Mouse (Mus musculus) hindbrain, embryonic 15.5 days (tissue): ENCODE measurements around the gene BC005537. TPM values are rescaled to one million over a fixed set of nuclear protein-coding genes. Genes with fewer than 3 reads are reported as not detected.
"Not testable (repeated sequence)": the region's sequence is repeated elsewhere in the genome, so short reads cannot be mapped to it uniquely, and the experiment has no call there.

Source experiments
- ATAC-seq: fragments of 200-750 bp; cut with Nextera tagmentation; 2 replicates; pipeline ENCODE4 v1.8.0; 2017; ENCODE audit warnings: low read depth, moderate number of reproducible peaks, moderate TSS enrichment; ENCODE audit not compliant: low FRiP score
- H3K27ac ChIP-seq: fragments of 300-500 bp; sonication (generic); replicated peaks from 2 replicates; pipeline ENCODE4 v1.5.1; 2015; ENCODE audit warnings: mild to moderate bottlenecking, inconsistent platforms
- H3K27me3 ChIP-seq: fragments of 300-500 bp; sonication (generic); 2 replicates; pipeline ENCODE4 v1.6.1; 2015; ENCODE audit warnings: control low read depth, inconsistent platforms
- H3K36me3 ChIP-seq: fragments of 300-500 bp; sonication (generic); 2 replicates; pipeline ENCODE4 v1.6.1; 2015; ENCODE audit warnings: control low read depth, inconsistent platforms
- H3K4me1 ChIP-seq: fragments of 300-500 bp; sonication (generic); replicated peaks from 2 replicates; pipeline ENCODE4 v1.6.1; 2015; ENCODE audit warnings: control low read depth, inconsistent platforms
- H3K4me2 ChIP-seq: fragments of 300-500 bp; sonication (generic); 2 replicates; pipeline ENCODE4 v1.6.1; 2015; ENCODE audit warnings: moderate library complexity, mild to moderate bottlenecking, inconsistent platforms
- H3K4me3 ChIP-seq: fragments of 300-500 bp; sonication (generic); 2 replicates; pipeline ENCODE4 v1.5.1; 2015; ENCODE audit warnings: mild to moderate bottlenecking, inconsistent platforms
- H3K9ac ChIP-seq: fragments of 300-500 bp; sonication (generic); 2 replicates; pipeline ENCODE4 v1.6.1; 2015; ENCODE audit warnings: inconsistent platforms
- H3K9me3 ChIP-seq: fragments of 300-500 bp; sonication (generic); 2 replicates; pipeline ENCODE4 v1.6.1; 2016; ENCODE audit warnings: control low read depth, inconsistent platforms
- WGBS: fragments of 180-500 bp; shearing (Covaris S2); methylation state at CpG from one replicate; pipeline ENCODE4 v1.1.7; 2015; 5-methylcytosine and 5-hydroxymethylcytosine counted together
- polyA plus RNA-seq: library from polyadenylated mRNA; unstranded; fragments of >200 nt; fragmentation: Nextera tagmentation; extraction: Ambion mirVana; gene quantifications from 2 replicates; pipeline ENCODE4 v1.2.1, GENCODE M21; 2015

BC005537 gene
- polyA plus RNA-seq, 1 experiment from 2014 or later = 16.6 TPM

- Histone ChIP-seq H3K4me1 (peaks cover 31% of the 10 kb centered on the region), H3K27ac (peak within 1 kb of the TSS; percentile 90), H3K9me3 (no peaks in the 10 kb centered on the region), H3K9ac (peak within 1 kb of the TSS; percentile 81), H3K36me3 (no peaks in the 10 kb centered on the region), H3K4me2 (peak within 1 kb of the TSS; percentile 78), H3K27me3 (no peaks in the 10 kb centered on the region), H3K4me3 (peak within 1 kb of the TSS; percentile 91)
- ATAC-seq = peak; percentile 98
- WGBS = under 1% methylated on average over 88 of the region's 90 CpGs
These were observed 30.1 kb downstream of the BC005537 start, which contains the start of the genes Acot13 and Tdp2 for GRCm38 (mm10) chr13:24831353-24832130. Gene Acot13 (minus strand): TSS chr13:24831540. Gene Tdp2 (plus strand): TSS chr13:24831679.

GRCm38 (mm10) chr13:24832131-24832810 is 30.8 kb downstream of the BC005537 start:
- ATAC-seq = peak; percentile 24

GRCm38 (mm10) chr13:24832811-24833155 is 31.3 kb downstream of the BC005537 start:
- Histone ChIP-seq H3K9me3 (no peaks in the 10 kb centered on the region), H3K4me2 (peak overlapping the region; percentile 78), H3K9ac (peak overlapping the region; percentile 81), H3K4me3 (peak overlapping the region; percentile 91), H3K36me3 (no peaks in the 10 kb centered on the region), H3K27ac (no peak overlapping the region), H3K4me1 (peaks cover 31% of the 10 kb centered on the region), H3K27me3 (no peaks in the 10 kb centered on the region)
- WGBS = 65% methylated on average over 2 of the region's 2 CpGs
- ATAC-seq = no peak

More at GRCm38 (mm10) chr13:24832131-24832810, 30.8 kb downstream of the BC005537 start:
- Histone ChIP-seq H3K4me1 (peaks cover 31% of the 10 kb centered on the region), H3K9ac (peak overlapping the region; percentile 81), H3K4me3 (peak overlapping the region; percentile 91), H3K4me2 (peak overlapping the region; percentile 78), H3K9me3 (no peaks in the 10 kb centered on the region), H3K27ac (peak overlapping the region; percentile 90), H3K27me3 (no peaks in the 10 kb centered on the region), H3K36me3 (no peaks in the 10 kb centered on the region)
- 6% methylated on average over 21 of the region's 21 CpGs for WGBS

- H3K9ac ChIP-seq, H3K27ac ChIP-seq, H3K4me2 ChIP-seq, H3K27me3 ChIP-seq, H3K9me3 ChIP-seq, H3K36me3 ChIP-seq, H3K4me3 ChIP-seq, ATAC-seq: not testable (repeated sequence)
- 94% methylated on average over 8 of the region's 8 CpGs for WGBS
- H3K4me1 ChIP-seq = peaks cover 20% of the 10 kb centered on the region
These were observed 36.3 kb downstream of the BC005537 start for GRCm38 (mm10) chr13:24837765-24838164.

- peaks cover 8% of the 10 kb centered on the region for H3K4me1 ChIP-seq
- no peak overlapping the region for H3K9ac ChIP-seq
- no peak overlapping the region for H3K4me3 ChIP-seq
- H3K27me3 ChIP-seq = no peaks in the 10 kb centered on the region
- H3K36me3 ChIP-seq = peaks cover 7% of the 10 kb centered on the region; the same call in 1 of the 2 replicates
- H3K9me3 ChIP-seq = no peaks in the 10 kb centered on the region
- H3K27ac ChIP-seq = no peak overlapping the region
- WGBS = 83% methylated on average over 3 of the region's 3 CpGs
- no peak for ATAC-seq
- H3K4me2 ChIP-seq = no peak overlapping the region
These were observed 38.4 kb downstream of the BC005537 start for GRCm38 (mm10) chr13:24839831-24840230.

- H3K9me3 ChIP-seq = no peaks in the 10 kb centered on the region
- no peak for ATAC-seq
- H3K27ac ChIP-seq = no peak overlapping the region
- peaks cover 7% of the 10 kb centered on the region; the same call in 1 of the 2 replicates for H3K36me3 ChIP-seq
- no peak overlapping the region for H3K9ac ChIP-seq
- H3K4me3 ChIP-seq = no peak overlapping the region
- H3K27me3 ChIP-seq = no peaks in the 10 kb centered on the region
- no peak overlapping the region for H3K4me2 ChIP-seq
- peaks cover 18% of the 10 kb centered on the region for H3K4me1 ChIP-seq
- WGBS = 91% methylated on average over 3 of the region's 3 CpGs
These were observed 40.2 kb downstream of the BC005537 start for GRCm38 (mm10) chr13:24841702-24842101.

- H3K4me2 ChIP-seq = peak within 1 kb of the TSS; percentile 67
- H3K4me3 ChIP-seq = peak within 1 kb of the TSS; percentile 51
- peaks cover 18% of the 10 kb centered on the region for H3K4me1 ChIP-seq
- WGBS = 7% methylated on average over 40 of the region's 40 CpGs
- H3K9me3 ChIP-seq = no peaks in the 10 kb centered on the region
- no peaks in the 10 kb centered on the region for H3K27me3 ChIP-seq
- peak within 1 kb of the TSS; percentile 34; the same call in 1 of the 2 replicates for H3K27ac ChIP-seq
- H3K36me3 ChIP-seq = peaks cover 7% of the 10 kb centered on the region; the same call in 1 of the 2 replicates
- peak within 1 kb of the TSS; percentile 39 for H3K9ac ChIP-seq
- ATAC-seq = peak; percentile 95
These were observed 43.8 kb downstream of the BC005537 start, which contains the start of gene D130043K22Rik for GRCm38 (mm10) chr13:24844983-24845955. Gene D130043K22Rik (plus strand): TSS chr13:24845135.

DNA sequence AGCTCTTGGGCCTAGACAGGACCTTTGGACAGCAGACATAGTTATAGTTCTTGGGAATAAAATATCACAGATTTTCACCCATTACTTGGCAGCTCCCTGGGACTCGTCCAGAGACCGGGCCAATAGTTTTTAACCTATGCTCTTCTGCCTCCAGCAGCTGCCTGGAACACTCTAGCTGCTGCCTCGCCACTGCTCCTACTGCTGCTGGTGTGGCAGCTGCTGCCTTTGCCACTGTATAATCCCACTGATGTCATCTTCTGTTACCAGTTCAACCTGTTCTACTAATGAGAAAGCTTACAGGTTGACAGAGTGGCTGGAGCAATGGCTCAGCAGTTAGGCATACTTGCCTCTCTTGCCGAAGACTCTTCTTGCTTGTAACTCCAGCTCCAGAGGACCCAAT is 47.9 kb downstream of the BC005537 start:
- Histone ChIP-seq H3K27me3 (no peaks in the 10 kb centered on the region), H3K9ac (no peak overlapping the region), H3K4me3 (no peak overlapping the region), H3K36me3 (no peaks in the 10 kb centered on the region), H3K4me1 (peaks cover 18% of the 10 kb centered on the region), H3K9me3 (no peaks in the 10 kb centered on the region), H3K4me2 (no peak overlapping the region), H3K27ac (no peak overlapping the region)
- ATAC-seq = no peak
- WGBS = 88% methylated on average over 4 of the region's 4 CpGs

- no peak overlapping the region for H3K9ac ChIP-seq
- H3K36me3 ChIP-seq = no peaks in the 10 kb centered on the region
- no peak for ATAC-seq
- WGBS = 90% methylated on average over 2 of the region's 2 CpGs
- H3K27me3 ChIP-seq = no peaks in the 10 kb centered on the region
- no peak overlapping the region for H3K4me2 ChIP-seq
- no peak overlapping the region for H3K4me3 ChIP-seq
- no peak overlapping the region for H3K27ac ChIP-seq
- H3K9me3 ChIP-seq = no peaks in the 10 kb centered on the region
- no peaks in the 10 kb centered on the region for H3K4me1 ChIP-seq
These were observed 50.5 kb downstream of the BC005537 start for GRCm38 (mm10) chr13:24851989-24852388.

DNA sequence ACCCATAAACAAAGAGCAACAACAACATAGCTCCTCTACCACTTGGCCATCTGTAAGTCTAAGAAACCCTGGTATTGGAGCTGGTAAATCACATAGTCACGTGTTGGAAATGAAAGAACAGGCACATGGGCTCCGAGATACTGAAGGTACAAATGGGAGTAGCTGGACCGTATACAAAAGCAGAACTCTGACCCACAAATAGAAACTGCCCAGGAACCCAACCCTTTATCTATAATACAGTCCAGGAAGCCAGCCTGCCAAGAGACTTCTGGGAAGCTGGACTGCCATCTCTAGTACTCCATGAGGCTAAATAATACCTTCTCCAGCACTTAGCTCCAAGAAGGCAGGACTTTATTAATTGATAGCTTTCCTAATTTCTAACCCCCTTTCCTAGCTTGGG is 51.1 kb downstream of the BC005537 start:
- H3K9me3 ChIP-seq = no peaks in the 10 kb centered on the region
- H3K9ac ChIP-seq = no peak overlapping the region
- H3K27ac ChIP-seq = no peak overlapping the region
- no peak overlapping the region for H3K4me2 ChIP-seq
- 82% methylated on average over 3 of the region's 3 CpGs for WGBS
- no peaks in the 10 kb centered on the region for H3K4me1 ChIP-seq
- H3K27me3 ChIP-seq = no peaks in the 10 kb centered on the region
- no peaks in the 10 kb centered on the region for H3K36me3 ChIP-seq
- ATAC-seq = no peak
- H3K4me3 ChIP-seq = no peak overlapping the region

- ATAC-seq = no peak
- Histone ChIP-seq H3K9ac (no peak overlapping the region), H3K36me3 (no peaks in the 10 kb centered on the region), H3K4me1 (no peaks in the 10 kb centered on the region), H3K4me2 (no peak overlapping the region), H3K27me3 (no peaks in the 10 kb centered on the region), H3K27ac (no peak overlapping the region), H3K4me3 (no peak overlapping the region), H3K9me3 (no peaks in the 10 kb centered on the region)
These were observed 57.7 kb downstream of the BC005537 start for GRCm38 (mm10) chr13:24859115-24859514.
